Comparison of ENCODE assay signal across 31 mouse cellular contexts in the genomic region with DNA sequence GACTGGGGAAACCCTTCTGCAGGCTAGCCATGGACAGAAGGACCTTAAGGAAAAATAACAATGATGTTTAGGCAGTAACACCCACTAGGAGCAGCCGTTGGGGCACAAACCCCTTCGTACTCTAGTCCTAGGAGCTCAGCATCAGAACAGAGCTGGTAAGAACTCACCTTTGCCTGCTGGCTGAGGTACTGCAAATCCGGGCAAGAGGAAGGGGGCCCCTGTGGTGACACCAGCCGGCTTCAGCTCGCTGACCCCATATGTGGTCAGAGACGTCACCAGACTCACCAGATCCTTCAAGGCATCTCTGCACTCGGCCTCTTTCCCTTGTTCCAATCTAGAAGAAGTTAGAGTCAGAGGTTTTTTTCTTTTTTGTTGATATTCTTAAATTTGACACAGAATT.
DNase-seq lines count a peak whose midpoint lies in the region; ATAC-seq and TF ChIP-seq lines count a peak whose summit lies in the region.
"Had no signal": no experiment of that assay in that cellular context is flagged by ENCODE, and none has a peak within 500 bp of the region (broad histone marks: within the 10 kb centered on the region; RNA-seq: fewer than 3 reads in every experiment).

No protein-coding gene starts in this region.

- H3K27ac ChIP-seq in heart, embryonic 10.5 days, result no peak overlapping the region
- peak overlapping the region; percentile 95 for H3K27ac ChIP-seq in cerebellum, adult 2 months (ENCODE audit: insufficient read depth, low read length)
- no peak overlapping the region for H3K27ac ChIP-seq in hindbrain, postnatal 0 days
- H3K27ac ChIP-seq in kidney, embryonic 16.5 days (ENCODE audit: low read length), result no peak overlapping the region
- H3K27ac ChIP-seq: embryonic facial prominence, embryonic 12.5 days; gastrocnemius, adult 2 months; heart, adult 2 months; heart, embryonic 13.5 days; intestine, embryonic 15.5 days; limb, embryonic 12.5 days; liver, embryonic 15.5 days; midbrain, embryonic 15.5 days; neural tube, embryonic 15.5 days; stomach, embryonic 15.5 days had no signal

- 91% methylated on average over 7 of the region's 7 CpGs for WGBS in heart, embryonic 10.5 days
- WGBS in cerebellum, adult 2 months, result 15% methylated on average over 7 of the region's 7 CpGs
- 83% methylated on average over 7 of the region's 7 CpGs for WGBS in hindbrain, postnatal 0 days
- WGBS in kidney, embryonic 16.5 days, result 93% methylated on average over 7 of the region's 7 CpGs

- H3K4me1 ChIP-seq in heart, embryonic 10.5 days, result no peaks in the 10 kb centered on the region
- H3K4me1 ChIP-seq in cerebellum, adult 2 months (ENCODE audit: control insufficient read depth, insufficient read depth, low read length), result peaks cover 17% of the 10 kb centered on the region
- no peaks in the 10 kb centered on the region for H3K4me1 ChIP-seq in hindbrain, postnatal 0 days (ENCODE audit: insufficient read depth, low read length)
- no peaks in the 10 kb centered on the region for H3K4me1 ChIP-seq in kidney, embryonic 16.5 days (ENCODE audit: insufficient read depth, low read length)
- H3K4me1 ChIP-seq: embryonic facial prominence, embryonic 12.5 days; heart, embryonic 13.5 days; intestine, embryonic 15.5 days; limb, embryonic 12.5 days; liver, embryonic 15.5 days; midbrain, embryonic 15.5 days; neural tube, embryonic 15.5 days; stomach, embryonic 15.5 days had no signal

- no peak overlapping the region for H3K9ac ChIP-seq in hindbrain, postnatal 0 days (replicated peaks; ENCODE audit: low read length)
- H3K9ac ChIP-seq in kidney, embryonic 16.5 days (replicated peaks; ENCODE audit: low read length), result no peak overlapping the region
- H3K9ac ChIP-seq: embryonic facial prominence, embryonic 12.5 days; heart, embryonic 13.5 days; intestine, embryonic 15.5 days; limb, embryonic 12.5 days; liver, embryonic 15.5 days; lung, embryonic 14.5 days; midbrain, embryonic 15.5 days; neural tube, embryonic 15.5 days; stomach, embryonic 15.5 days had no signal

- no peaks in the 10 kb centered on the region for H3K9me3 ChIP-seq in heart, embryonic 10.5 days
- H3K9me3 ChIP-seq in hindbrain, postnatal 0 days (ENCODE audit: low read length), result no peaks in the 10 kb centered on the region
- H3K9me3 ChIP-seq in kidney, embryonic 16.5 days (ENCODE audit: low read length), result no peaks in the 10 kb centered on the region
- H3K9me3 ChIP-seq: embryonic facial prominence, embryonic 12.5 days; heart, embryonic 13.5 days; intestine, embryonic 15.5 days; limb, embryonic 12.5 days; liver, embryonic 15.5 days; midbrain, embryonic 15.5 days; neural tube, embryonic 15.5 days; stomach, embryonic 15.5 days had no signal

- no peak overlapping the region for H3K4me3 ChIP-seq in heart, embryonic 10.5 days
- H3K4me3 ChIP-seq in cerebellum, adult 2 months (replicated peaks; ENCODE audit: insufficient read depth, low read depth, low read length), result no peak overlapping the region
- no peak overlapping the region for H3K4me3 ChIP-seq in hindbrain, postnatal 0 days (ENCODE audit: low read length)
- H3K4me3 ChIP-seq in kidney, embryonic 16.5 days (ENCODE audit: low read length), result no peak overlapping the region
- H3K4me3 ChIP-seq: embryonic facial prominence, embryonic 12.5 days; gastrocnemius, adult 2 months; heart, adult 2 months; heart, embryonic 13.5 days; intestine, embryonic 15.5 days; limb, embryonic 12.5 days; liver, embryonic 15.5 days; midbrain, embryonic 15.5 days; neural tube, embryonic 15.5 days; stomach, embryonic 15.5 days had no signal

- ATAC-seq in hindbrain, postnatal 0 days, result no peak
- ATAC-seq in kidney, embryonic 16.5 days (ENCODE audit: low FRiP score, low TSS enrichment), result no peak
- ATAC-seq: CD4-positive, CD25-positive, alpha-beta regulatory T cell, adult 4 months; forebrain, embryonic 16.5 days; hindbrain, embryonic 16.5 days; intestine, embryonic 15.5 days; midbrain, embryonic 15.5 days had no signal

- H3K27me3 ChIP-seq in heart, embryonic 10.5 days (ENCODE audit: insufficient read depth, poor library complexity, severe bottlenecking), result no peaks in the 10 kb centered on the region
- H3K27me3 ChIP-seq in cerebellum, adult 2 months (ENCODE audit: control insufficient read depth, insufficient read depth, low read length), result no peaks in the 10 kb centered on the region
- H3K27me3 ChIP-seq in hindbrain, postnatal 0 days (ENCODE audit: insufficient read depth, low read length), result no peaks in the 10 kb centered on the region
- H3K27me3 ChIP-seq in kidney, embryonic 16.5 days (ENCODE audit: insufficient read depth, low read length), result no peaks in the 10 kb centered on the region
- H3K27me3 ChIP-seq: embryonic facial prominence, embryonic 12.5 days; heart, embryonic 13.5 days; intestine, embryonic 15.5 days; limb, embryonic 12.5 days; liver, embryonic 15.5 days; midbrain, embryonic 15.5 days; neural tube, embryonic 15.5 days; stomach, embryonic 15.5 days had no signal

- TF ChIP-seq POLR2A in cerebellum, adult 2 months (IDR thresholded peaks at IDR 0.05; ENCODE audit: borderline replicate concordance, insufficient read depth, low read length), result no peak

- TF ChIP-seq CTCF in cerebellum, adult 2 months (IDR thresholded peaks at IDR 0.05; ENCODE audit: borderline replicate concordance, insufficient read depth, low read depth, low read length), result no peak
- TF ChIP-seq CTCF in hindbrain, postnatal 0 days (IDR thresholded peaks at IDR 0.05; ENCODE audit: low read depth), result no peak

- H3K36me3 ChIP-seq in heart, embryonic 10.5 days, result peaks cover 78% of the 10 kb centered on the region
- H3K36me3 ChIP-seq in hindbrain, postnatal 0 days (ENCODE audit: insufficient read depth, low read length), result peaks cover 54% of the 10 kb centered on the region
- H3K36me3 ChIP-seq in kidney, embryonic 16.5 days (ENCODE audit: insufficient read depth, low read length), result peaks cover 52% of the 10 kb centered on the region

- intact Hi-C loops in heart, postnatal 25 days (cut with DNase I), result no loop called here

- DNase-seq in heart, embryonic 10.5 days (ENCODE audit: low spot score), result peak; percentile 28
- no peak for DNase-seq in heart, postnatal 25 days (ENCODE audit: low spot score)
- DNase-seq in cerebellum, adult 2 months, result peak; percentile 75 to 87
- DNase-seq in cerebellum, postnatal 14 days, result peak; percentile 73 to 77
- no peak for DNase-seq in hindbrain, postnatal 0 days (ENCODE audit: low spot score)
- DNase-seq in T-cell, adult 2 months (ENCODE audit: low spot score), result no peak
- DNase-seq: adrenal gland, postnatal 25 days; embryo, embryonic 11 days; gastrocnemius, adult 2 months; gastrocnemius, postnatal 36 days; heart, adult 2 months; heart, postnatal 14 days; kidney, adult 2 months; kidney, postnatal 10 days; lung, embryonic 14.5 days; lung, postnatal 14 days; retina, postnatal 1 day; right cerebral cortex, postnatal 14 days; thymus, postnatal 14 days had no signal

- no peak overlapping the region for H3K4me2 ChIP-seq in hindbrain, postnatal 0 days (ENCODE audit: low read depth, low read length)
- no peak overlapping the region for H3K4me2 ChIP-seq in kidney, embryonic 16.5 days (replicated peaks; ENCODE audit: low read depth, low read length)
- H3K4me2 ChIP-seq: embryonic facial prominence, embryonic 12.5 days; heart, embryonic 13.5 days; intestine, embryonic 15.5 days; limb, embryonic 12.5 days; liver, embryonic 15.5 days; lung, embryonic 14.5 days; midbrain, embryonic 15.5 days; neural tube, embryonic 15.5 days; stomach, embryonic 15.5 days had no signal

Comparison
In these comparisons a context has a peak if more than half of its experiments do, and no peak if none do; other contexts are left out.
1. DNase-seq: peak in heart, embryonic 10.5 days (single experiment), cerebellum, adult 2 months (2 of 2) and cerebellum, postnatal 14 days (2 of 2); none in heart, postnatal 25 days (single experiment), hindbrain, postnatal 0 days (single experiment) and T-cell, adult 2 months (single experiment).